Mouse (Mus musculus) MEL (cell line): ENCODE measurements around the gene Eral1. TPM values are rescaled to one million over a fixed set of nuclear protein-coding genes. Genes with fewer than 3 reads are reported as not detected.

Experiments
- DNase-seq: peaks from one replicate; pipeline ENCODE4 v3.0.0; 2011; ENCODE audit warnings: low read depth, low spot score
- H3K27ac ChIP-seq: 2 replicates; pipeline ENCODE4 v1.5.1; 2012; ENCODE audit warnings: low read depth, mild to moderate bottlenecking, control low read depth, low read length, moderate library complexity; ENCODE audit not compliant: control insufficient read depth
- H3K27me3 ChIP-seq, 2 experiments: fragments of 150-350 bp in 1 of 2; sonication (generic) in 1 of 2; 2 replicates each; pipeline ENCODE4 v1.6.1; 2012; ENCODE audit warnings: low read length in 2 of 2, mild to moderate bottlenecking in 2 of 2, improper control_type of control experiment in 1 of 2, moderate library complexity in 1 of 2; ENCODE audit not compliant: insufficient read depth in 2 of 2, control insufficient read depth in 1 of 2
- H3K36me3 ChIP-seq, 2 experiments: 2 replicates each; pipeline ENCODE4 v1.6.1; 2012 to 2014; ENCODE audit warnings: low read length in 2 of 2, improper control_type of control experiment in 1 of 2, inconsistent platforms in 1 of 2, mild to moderate bottlenecking in 1 of 2; ENCODE audit not compliant: insufficient read depth in 2 of 2, control insufficient read depth in 1 of 2
- H3K4me1 ChIP-seq, 2 experiments: fragments of 150-350 bp in 1 of 2; sonication (generic) in 1 of 2; 2 replicates each; pipeline ENCODE4 v1.6.1; 2012; ENCODE audit warnings: low read length in 2 of 2, improper control_type of control experiment in 1 of 2, mild to moderate bottlenecking in 1 of 2; ENCODE audit not compliant: insufficient read depth in 2 of 2, control insufficient read depth in 1 of 2
- H3K4me3 ChIP-seq, 2 experiments: fragments of 150-350 bp in 1 of 2; sonication (generic) in 1 of 2; 2 replicates each; pipeline ENCODE4 v1.5.1; 2012; ENCODE audit warnings: low read depth in 2 of 2, low read length in 2 of 2, mild to moderate bottlenecking in 2 of 2, moderate library complexity in 2 of 2, control low read depth in 1 of 2, improper control_type of control experiment in 1 of 2; ENCODE audit not compliant: control insufficient read depth in 1 of 2, insufficient read depth in 1 of 2
- H3K79me2 ChIP-seq: 2 replicates; pipeline ENCODE4 v1.6.1; 2012; ENCODE audit warnings: mild to moderate bottlenecking, low read length, moderate library complexity; ENCODE audit not compliant: control insufficient read depth, poor library complexity, insufficient read depth
- H3K9ac ChIP-seq: 2 replicates; pipeline ENCODE4 v1.6.1; 2012; ENCODE audit warnings: low read depth, mild to moderate bottlenecking, control low read depth, low read length, moderate library complexity; ENCODE audit not compliant: control insufficient read depth, poor library complexity, severe bottlenecking
- H3K9me3 ChIP-seq: fragments of 150-350 bp; sonication (generic); replicated peaks from 2 replicates; pipeline ENCODE4 v1.6.1; 2012; ENCODE audit warnings: mild to moderate bottlenecking, low read length, improper control_type of control experiment, moderate library complexity; ENCODE audit not compliant: insufficient read depth
- BHLHE40 ChIP-seq: IDR thresholded peaks from 2 replicates; pipeline ENCODE4 v1.6.1; 2012; ENCODE audit warnings: low read depth, mild to moderate bottlenecking, inconsistent platforms, low read length, improper control_type of control experiment, borderline replicate concordance
- CHD1 ChIP-seq: IDR thresholded peaks from 2 replicates; pipeline ENCODE4 v1.6.1; 2012; ENCODE audit warnings: low read depth, mild to moderate bottlenecking, inconsistent platforms, low read length, improper control_type of control experiment
- CHD2 ChIP-seq: IDR thresholded peaks from 2 replicates; pipeline ENCODE4 v1.6.1; 2011; ENCODE audit warnings: low read length, improper control_type of control experiment
- CTCF ChIP-seq, 3 experiments: IDR thresholded peaks in 2 of 3; conservative IDR thresholded peaks in 1 of 3; 2 replicates each; pipeline ENCODE4 v1.5.1; 2011 to 2012; ENCODE audit warnings: low read length in 3 of 3, low read depth in 2 of 3, mild to moderate bottlenecking in 2 of 3, improper control_type of control experiment in 1 of 3, inconsistent platforms in 1 of 3, mixed read lengths in 1 of 3, moderate library complexity in 1 of 3; ENCODE audit not compliant: control insufficient read depth in 1 of 3, insufficient read depth in 1 of 3, poor library complexity in 1 of 3, severe bottlenecking in 1 of 3
- ELF1 ChIP-seq: IDR thresholded peaks from 2 replicates; pipeline ENCODE4 v1.6.1; 2014; ENCODE audit warnings: low read depth, mild to moderate bottlenecking, inconsistent platforms, low read length, improper control_type of control experiment, moderate library complexity
- EP300 ChIP-seq, 2 experiments: IDR thresholded peaks; 2 replicates each; pipeline ENCODE4 v1.6.1; 2011; ENCODE audit warnings: improper control_type of control experiment in 2 of 2, low read length in 2 of 2, low read depth in 1 of 2, mild to moderate bottlenecking in 1 of 2
- ETS1 ChIP-seq: IDR thresholded peaks from 2 replicates; pipeline ENCODE4 v1.6.1; 2012; ENCODE audit warnings: low read depth, mild to moderate bottlenecking, inconsistent platforms, low read length, improper control_type of control experiment, moderate library complexity
- GABPA ChIP-seq: IDR thresholded peaks from 2 replicates; pipeline ENCODE4 v1.6.1; 2012; ENCODE audit warnings: low read depth, mild to moderate bottlenecking, inconsistent platforms, low read length, improper control_type of control experiment, moderate library complexity
- GATA1 ChIP-seq: IDR thresholded peaks from 2 replicates; pipeline ENCODE4 v1.6.1; 2011; ENCODE audit warnings: low read depth, low read length, improper control_type of control experiment
- HCFC1 ChIP-seq: IDR thresholded peaks from 2 replicates; pipeline ENCODE4 v1.6.1; 2012; ENCODE audit warnings: low read depth, mild to moderate bottlenecking, inconsistent platforms, low read length, improper control_type of control experiment, moderate library complexity
- JUND ChIP-seq: IDR thresholded peaks from 2 replicates; pipeline ENCODE4 v1.6.1; 2011; ENCODE audit warnings: low read depth, mild to moderate bottlenecking, improper control_type of control experiment, low read length
- KAT2A ChIP-seq: conservative IDR thresholded peaks from 2 replicates; pipeline ENCODE4 v1.6.1; 2012; ENCODE audit warnings: low read depth, low read length, improper control_type of control experiment, inconsistent platforms
- MAX ChIP-seq: IDR thresholded peaks from 2 replicates; pipeline ENCODE4 v1.6.1; 2011; ENCODE audit warnings: low read length, improper control_type of control experiment
- MAZ ChIP-seq: IDR thresholded peaks from 2 replicates; pipeline ENCODE4 v1.6.1; 2012; ENCODE audit warnings: low read depth, mild to moderate bottlenecking, inconsistent platforms, low read length, improper control_type of control experiment
- MEF2A ChIP-seq: IDR thresholded peaks from 2 replicates; pipeline ENCODE4 v1.6.1; 2014; ENCODE audit warnings: low read depth, mild to moderate bottlenecking, inconsistent platforms, low read length, improper control_type of control experiment; ENCODE audit not compliant: poor library complexity, insufficient replicate concordance, severe bottlenecking; ENCODE audit errors: extremely low read depth
- MXI1 ChIP-seq: IDR thresholded peaks from 2 replicates; pipeline ENCODE4 v1.6.1; 2011; ENCODE audit warnings: mild to moderate bottlenecking, low read depth, low read length, improper control_type of control experiment
- MYB ChIP-seq: IDR thresholded peaks from 2 replicates; pipeline ENCODE4 v1.6.1; 2011; ENCODE audit warnings: mild to moderate bottlenecking, low read depth, low read length, improper control_type of control experiment
- MYC ChIP-seq: IDR thresholded peaks from 2 replicates; pipeline ENCODE4 v1.6.1; 2011; ENCODE audit warnings: low read depth, mild to moderate bottlenecking, low read length, improper control_type of control experiment, moderate library complexity
- NELFE ChIP-seq: IDR thresholded peaks from 2 replicates; pipeline ENCODE4 v1.6.1; 2011; ENCODE audit warnings: low read depth, low read length, improper control_type of control experiment
- NRF1 ChIP-seq: IDR thresholded peaks from 2 replicates; pipeline ENCODE4 v1.6.1; 2014; ENCODE audit warnings: low read depth, mild to moderate bottlenecking, inconsistent platforms, low read length, improper control_type of control experiment, moderate library complexity; ENCODE audit not compliant: poor library complexity, insufficient read depth, severe bottlenecking
- POLR2A ChIP-seq, 2 experiments: IDR thresholded peaks; 2 replicates each; pipeline ENCODE4 v1.6.1; 2011 to 2012; ENCODE audit warnings: low read length in 2 of 2, mild to moderate bottlenecking in 2 of 2, control low read depth in 1 of 2, improper control_type of control experiment in 1 of 2, low read depth in 1 of 2, moderate library complexity in 1 of 2; ENCODE audit not compliant: control insufficient read depth in 1 of 2, insufficient read depth in 1 of 2, poor library complexity in 1 of 2
- RCOR1 ChIP-seq: IDR thresholded peaks from 2 replicates; pipeline ENCODE4 v1.6.1; 2012; ENCODE audit warnings: low read depth, mild to moderate bottlenecking, inconsistent platforms, low read length, improper control_type of control experiment
- SIN3A ChIP-seq: IDR thresholded peaks from 2 replicates; pipeline ENCODE4 v1.6.1; 2012; ENCODE audit warnings: low read length, improper control_type of control experiment, inconsistent platforms
- TAL1 ChIP-seq: IDR thresholded peaks from 2 replicates; pipeline ENCODE4 v1.6.1; 2012; ENCODE audit warnings: mild to moderate bottlenecking, inconsistent platforms, low read length, moderate library complexity, mixed read lengths
- TBP ChIP-seq: IDR thresholded peaks from 2 replicates; pipeline ENCODE4 v1.8.0; 2011; ENCODE audit warnings: low read depth, low read length, improper control_type of control experiment
- TCF12 ChIP-seq: IDR thresholded peaks from 2 replicates; pipeline ENCODE4 v1.6.1; 2014; ENCODE audit warnings: low read depth, mild to moderate bottlenecking, inconsistent platforms, low read length, improper control_type of control experiment, moderate library complexity
- UBTF ChIP-seq: IDR thresholded peaks from 2 replicates; pipeline ENCODE4 v1.6.1; 2012; ENCODE audit warnings: low read depth, mild to moderate bottlenecking, inconsistent platforms, low read length, improper control_type of control experiment, moderate library complexity, borderline replicate concordance; ENCODE audit not compliant: insufficient read depth
- ZC3H11A ChIP-seq: IDR thresholded peaks from 2 replicates; pipeline ENCODE4 v1.6.1; 2012; ENCODE audit warnings: low read depth, mild to moderate bottlenecking, inconsistent platforms, low read length, improper control_type of control experiment
- ZKSCAN1 ChIP-seq: IDR thresholded peaks from 2 replicates; pipeline ENCODE4 v1.6.1; 2012; ENCODE audit warnings: low read depth, mild to moderate bottlenecking, inconsistent platforms, low read length, improper control_type of control experiment, moderate library complexity
- ZMIZ1 ChIP-seq: IDR thresholded peaks from 2 replicates; pipeline ENCODE4 v1.6.1; 2012; ENCODE audit warnings: low read depth, mild to moderate bottlenecking, inconsistent platforms, low read length, improper control_type of control experiment, moderate library complexity
- ZNF384 ChIP-seq: IDR thresholded peaks from 2 replicates; pipeline ENCODE4 v1.6.1; 2012; ENCODE audit warnings: low read depth, mild to moderate bottlenecking, inconsistent platforms, low read length, improper control_type of control experiment
- polyA plus RNA-seq, 2 experiments: library from polyadenylated mRNA; stranded (reverse) in 1 of 2; unstranded in 1 of 2; fragments of >175 nt in 1 of 2; fragments of >200 nt in 1 of 2; gene quantifications; 2 replicates each; pipeline versions ENCODE4 v1.2.1 to v1.2.4; 2012; ENCODE audit warnings: low replicate concordance in 2 of 2, low read depth in 1 of 2; ENCODE audit not compliant: insufficient read length in 2 of 2, insufficient read depth in 1 of 2, missing spikeins in 1 of 2
- total RNA-seq: library from RNA; depleted of rRNA; stranded (reverse); fragments of 300-350 nt; gene quantifications from 2 replicates; pipeline ENCODE4 v1.2.3, GENCODE M21; 2012

The Eral1 gene
- total and polyA plus RNA-seq, 3 experiments = 38.4 to 43.5 TPM; not detected in 1

GRCm38 (mm10) chr11:78115367-78116145 lies 35.4 kb upstream of the Eral1 start:
- peak; percentile 99 for DNase-seq
- H3K27me3 ChIP-seq = no peaks in the 10 kb centered on the region
- peak overlapping the region; percentile 69 for H3K9ac ChIP-seq
- H3K27ac ChIP-seq = peak overlapping the region; percentile 52
- peaks cover 10 to 25% of the 10 kb centered on the region in 2 experiments for H3K4me1 ChIP-seq
- H3K9me3 ChIP-seq = no peaks in the 10 kb centered on the region
- H3K79me2 ChIP-seq = peaks cover 9% of the 10 kb centered on the region
- H3K36me3 ChIP-seq = peaks cover 0 to 23% of the 10 kb centered on the region in 2 experiments; a peak in 2 of 4 replicates
- H3K4me3 ChIP-seq = peak overlapping the region; percentile 72 to 90
- TF ChIP-seq SIN3A (peak; percentile 66), CHD1 (no peak), NRF1 (0 out of 2 replicates have a peak, but pooled peaks have one; percentile 11), TAL1 (peak; percentile 82), MEF2A (no peak), ZNF384 (peak; percentile 37; the same call in 1 of the 2 replicates), EP300 (IDR thresholded peaks at IDR 0.05; ENCODE audit: low read depth in 1 of 2, low read length in 2 of 2) (peak; percentile 40 to 44; a peak in 3 of 4 replicates), ETS1 (peak; percentile 27), GATA1 (no peak), BHLHE40 (0 out of 2 replicates have a peak, but pooled peaks have one; percentile 33), JUND (no peak), GABPA (no peak), MXI1 (peak; percentile 77), NELFE (peak; percentile 25; the same call in 1 of the 2 replicates), ZC3H11A (no peak), POLR2A (IDR thresholded peaks at IDR 0.05; ENCODE audit: control insufficient read depth in 1 of 2, insufficient read depth in 1 of 2, low read depth in 1 of 2, low read length in 2 of 2, poor library complexity in 1 of 2) (peak; percentile 35 to 59; a peak in 3 of 4 replicates), CTCF (IDR thresholded peaks at IDR 0.05 in 2 of 3, conservative IDR thresholded peaks at IDR 0.05 in 1 of 3; ENCODE audit: control insufficient read depth in 1 of 3, insufficient read depth in 1 of 3, low read depth in 2 of 3, low read length in 3 of 3, poor library complexity in 1 of 3, severe bottlenecking in 1 of 3) (no peak), ZMIZ1 (0 out of 2 replicates have a peak, but pooled peaks have one; percentile 35), KAT2A (no peak; the same call in 1 of the 2 replicates), MYC (0 out of 2 replicates have a peak, but pooled peaks have one; percentile 18), HCFC1 (peak; percentile 72), TCF12 (peak; percentile 36), MAX (peak; percentile 53; the same call in 1 of the 2 replicates), MYB (no peak), TBP (peak; percentile 43), CHD2 (peak; percentile 70), UBTF (0 out of 2 replicates have a peak, but pooled peaks have one; percentile 64), ZKSCAN1 (no peak), ELF1 (no peak; the same call in 1 of the 2 replicates), MAZ (peak; percentile 81; the same call in 1 of the 2 replicates), RCOR1 (peak; percentile 8; the same call in 1 of the 2 replicates)
